Mouse (Mus musculus) kidney, embryonic 14.5 days (tissue): ENCODE measurements around the gene Ctsd. TPM values are rescaled to one million over a fixed set of nuclear protein-coding genes. Genes with fewer than 3 reads are reported as not detected.

Experiments used
- ATAC-seq: fragments of 200-750 bp; cut with Nextera tagmentation; 2 replicates; pipeline ENCODE4 v1.8.0; 2017; ENCODE audit warnings: moderate number of reproducible peaks, mild to moderate bottlenecking, moderate TSS enrichment, moderate library complexity; ENCODE audit not compliant: low FRiP score, low TSS enrichment
- H3K27ac ChIP-seq: fragments of 300-500 bp; sonication (generic); 2 replicates; pipeline ENCODE4 v1.5.1; 2014; ENCODE audit warnings: low read depth, mild to moderate bottlenecking, low read length, moderate library complexity, mixed read lengths
- H3K27me3 ChIP-seq: fragments of 300-500 bp; sonication (generic); 2 replicates; pipeline ENCODE4 v1.6.1; 2014; ENCODE audit warnings: mild to moderate bottlenecking, low read length; ENCODE audit not compliant: control insufficient read depth, insufficient read depth
- H3K36me3 ChIP-seq: fragments of 300-500 bp; sonication (generic); 2 replicates; pipeline ENCODE4 v1.6.1; 2014; ENCODE audit warnings: low read length, mixed read lengths; ENCODE audit not compliant: control insufficient read depth, insufficient read depth
- H3K4me1 ChIP-seq: fragments of 300-500 bp; sonication (generic); 2 replicates; pipeline ENCODE4 v1.6.1; 2014; ENCODE audit warnings: low read length, mixed read lengths; ENCODE audit not compliant: control insufficient read depth, insufficient read depth
- H3K4me2 ChIP-seq: fragments of 300-500 bp; sonication (generic); replicated peaks from 2 replicates; pipeline ENCODE4 v1.6.1; 2014; ENCODE audit warnings: low read depth, mild to moderate bottlenecking, low read length
- H3K4me3 ChIP-seq: fragments of 300-500 bp; sonication (generic); 2 replicates; pipeline ENCODE4 v1.5.1; 2014; ENCODE audit warnings: mild to moderate bottlenecking, low read length
- H3K9ac ChIP-seq: fragments of 300-500 bp; sonication (generic); 2 replicates; pipeline ENCODE4 v1.6.1; 2014; ENCODE audit warnings: low read depth, mild to moderate bottlenecking, low read length, moderate library complexity
- H3K9me3 ChIP-seq: fragments of 300-500 bp; sonication (generic); 2 replicates; pipeline ENCODE4 v1.6.1; 2016; ENCODE audit warnings: low read length; ENCODE audit not compliant: control insufficient read depth
- WGBS: fragments of 180-500 bp; shearing (Covaris S2); extraction: QIAGEN DNeasy Blood & Tissue Kit; methylation state at CpG from one replicate; pipeline ENCODE4 v1.1.7; 2014; 5-methylcytosine and 5-hydroxymethylcytosine counted together
- polyA plus RNA-seq: library from polyadenylated mRNA; unstranded; fragments of >200 nt; fragmentation: Nextera tagmentation; extraction: Ambion mirVana; gene quantifications from 2 replicates; pipeline ENCODE4 v1.2.1, GENCODE M21; 2014

The Ctsd gene
- polyA plus RNA-seq, 1 experiment from 2014 or later, result 260 TPM

- WGBS, result 45% methylated on average over 3 of the region's 3 CpGs
These were observed 59.3 kb downstream of the Ctsd start for GRCm38 (mm10) chr7:142328507-142328906.

GRCm38 (mm10) chr7:142326714-142327445, 61.0 kb downstream of the Ctsd start:
- H3K27ac ChIP-seq, result peak overlapping the region; percentile 10; the same call in 1 of the 2 replicates
- no peaks in the 10 kb centered on the region for H3K27me3 ChIP-seq
- H3K4me1 ChIP-seq, result peaks cover 18% of the 10 kb centered on the region
- H3K9ac ChIP-seq, result no peak overlapping the region
- H3K4me3 ChIP-seq, result no peak overlapping the region
- H3K36me3 ChIP-seq, result no peaks in the 10 kb centered on the region
- 50% methylated on average over 9 of the region's 9 CpGs for WGBS
- H3K4me2 ChIP-seq, result no peak overlapping the region
- H3K9me3 ChIP-seq, result no peaks in the 10 kb centered on the region
- ATAC-seq, result no peak

More at GRCm38 (mm10) chr7:142328507-142328906, 59.3 kb downstream of the Ctsd start:
- no peak overlapping the region for H3K4me2 ChIP-seq
- no peak overlapping the region for H3K9ac ChIP-seq
- H3K4me1 ChIP-seq, result peaks cover 18% of the 10 kb centered on the region
- H3K27me3 ChIP-seq, result no peaks in the 10 kb centered on the region
- no peak overlapping the region for H3K4me3 ChIP-seq
- no peaks in the 10 kb centered on the region for H3K36me3 ChIP-seq
- ATAC-seq, result no peak
- H3K9me3 ChIP-seq, result no peaks in the 10 kb centered on the region
- H3K27ac ChIP-seq, result no peak overlapping the region

Other genes starting within 250 kb of the Ctsd start
- gene Gm45337, start 243.4 kb downstream of the Ctsd start, polyA plus RNA-seq, result not detected in 2 replicates
- gene Gm29735, start 230.9 kb downstream of the Ctsd start, polyA plus RNA-seq, result not detected in 2 replicates
- not detected in 2 replicates for gene Gm4553, start 222.3 kb downstream of the Ctsd start, polyA plus RNA-seq
- not detected in 2 replicates for gene Krtap5-2, start 212.0 kb downstream of the Ctsd start, polyA plus RNA-seq
- gene Gm10153, start 197.6 kb downstream of the Ctsd start, polyA plus RNA-seq, result not detected in 2 replicates
- gene Krtap5-3, start 186.7 kb downstream of the Ctsd start, polyA plus RNA-seq, result not detected in 2 replicates
- gene Gm7579, start 176.2 kb downstream of the Ctsd start, polyA plus RNA-seq, result not detected in 2 replicates
- gene Krtap5-5, start 158.1 kb downstream of the Ctsd start, polyA plus RNA-seq, result not detected in 2 replicates
- gene Gm40460, start 147.0 kb downstream of the Ctsd start, polyA plus RNA-seq, result not detected in 2 replicates
- not detected in 2 replicates for gene Gm2431, start 129.7 kb downstream of the Ctsd start, polyA plus RNA-seq
- gene Gm4559, start 113.7 kb downstream of the Ctsd start, polyA plus RNA-seq, result not detected in 2 replicates
- not detected in 2 replicates for gene Krtap5-1, start 90.9 kb downstream of the Ctsd start, polyA plus RNA-seq
- not detected in 2 replicates for gene Krtap5-4, start 84.5 kb downstream of the Ctsd start, polyA plus RNA-seq
- 1.4 and 1.7 TPM in 2 replicates for gene Ifitm10, start 14.3 kb downstream of the Ctsd start, polyA plus RNA-seq
- not detected in 2 replicates for gene Gm49369, start 5.4 kb downstream of the Ctsd start, polyA plus RNA-seq
- not detected in 2 replicates for gene Syt8, start 46.8 kb upstream of the Ctsd start, polyA plus RNA-seq
- gene Tnni2, start 53.8 kb upstream of the Ctsd start, polyA plus RNA-seq, result 3.1 and 3.7 TPM in 2 replicates
- 92.8 and 124 TPM in 2 replicates for gene Lsp1, start 72.8 kb upstream of the Ctsd start, polyA plus RNA-seq
- 3.2 and 3.5 TPM in 2 replicates for gene Tnnt3, start 110.8 kb upstream of the Ctsd start, polyA plus RNA-seq
- 30.3 and 33.4 TPM in 2 replicates for gene Mrpl23, start 144.6 kb upstream of the Ctsd start, polyA plus RNA-seq